Mouse (Mus musculus) right cerebral cortex, postnatal 14 days (tissue): ENCODE measurements around the gene Cuzd1.

Experiments
- DNase-seq: peaks from one replicate; pipeline ENCODE4 v3.0.0; 2022

Cuzd1 gene

DNA sequence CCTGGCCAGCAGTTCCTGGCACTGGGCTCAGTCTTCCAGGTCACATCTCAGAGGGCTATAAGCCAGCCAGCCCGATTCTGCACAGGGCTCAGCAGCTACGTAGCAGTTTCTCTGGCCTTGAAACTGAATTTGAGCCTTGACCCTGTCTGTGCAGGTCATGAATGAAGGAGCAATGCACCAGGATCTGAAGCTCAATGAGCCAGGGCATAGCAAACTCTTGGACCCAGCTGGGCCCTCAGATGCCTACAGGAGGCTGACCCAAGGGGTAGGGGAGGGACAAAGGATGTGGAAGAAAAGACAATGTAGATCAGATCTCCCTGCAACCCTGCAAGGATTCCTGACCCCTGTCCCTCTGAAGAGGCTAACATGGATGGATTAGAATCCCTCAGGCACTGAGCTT, at the start of gene Cuzd1:
TSS of gene Cuzd1 (minus strand) at position 101 of the 400 bp plus-strand sequence.
- DNase-seq, result no peak

DNA sequence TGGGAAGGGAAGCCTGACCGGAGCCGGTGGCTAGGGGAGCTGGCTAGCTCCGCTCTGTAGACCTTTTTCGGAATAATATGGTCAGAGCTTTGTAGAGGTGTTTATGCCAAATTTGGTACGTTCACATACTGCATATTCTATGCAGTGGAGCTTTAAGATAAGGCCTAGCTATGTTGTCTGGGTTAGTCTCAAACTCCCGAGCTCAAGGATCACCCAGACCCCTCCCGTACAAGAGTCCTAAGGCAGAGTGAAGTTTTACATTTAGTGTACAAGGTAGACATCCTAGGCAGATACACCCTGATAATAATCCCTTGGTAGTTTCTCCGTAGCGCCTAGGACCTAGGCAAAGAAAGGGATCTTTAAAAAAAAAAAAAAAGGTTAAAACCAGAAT, 49.4 kb upstream of the Cuzd1 start:
- DNase-seq, result no peak

DNA sequence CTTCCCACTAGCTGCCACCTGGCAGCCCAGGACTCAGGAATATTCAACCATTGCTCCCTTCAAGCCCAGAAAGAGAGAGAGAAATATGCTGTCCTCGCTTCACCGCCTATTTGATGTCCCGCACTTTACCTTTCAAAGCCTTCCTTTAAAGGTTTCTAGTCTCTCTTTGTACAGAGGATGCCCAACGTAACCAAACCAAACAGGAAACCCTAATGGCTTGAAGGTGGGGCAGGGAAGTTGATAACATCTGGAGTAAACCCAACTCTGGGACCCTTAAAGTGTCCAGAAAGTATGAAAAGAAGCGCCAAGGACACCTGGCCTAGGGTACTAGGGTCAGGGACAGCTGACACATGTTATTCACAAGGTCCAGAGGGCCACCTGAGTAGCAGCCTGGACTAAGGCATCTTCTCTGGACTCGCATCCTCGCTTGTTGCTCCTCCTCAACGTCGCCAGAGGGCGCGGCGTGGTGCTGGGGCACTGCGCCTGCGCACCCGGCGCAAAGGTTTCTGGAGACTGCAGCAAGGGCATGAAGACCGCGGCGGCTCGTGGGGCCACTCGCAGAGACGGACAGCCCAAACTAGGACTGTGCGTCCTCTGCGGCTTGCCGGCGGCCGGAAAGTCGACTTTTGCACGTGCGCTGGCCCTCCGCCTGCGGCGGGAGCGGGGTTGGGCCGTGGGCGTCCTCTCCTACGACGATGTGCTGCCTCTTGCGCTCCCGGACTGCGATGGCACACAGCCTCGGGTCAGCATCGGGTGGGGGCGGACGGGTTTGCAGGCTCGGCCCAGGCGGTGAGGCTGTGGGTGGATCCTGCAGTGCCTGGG, 48.8 kb upstream of the Cuzd1 start, which contains the start of gene Pstk:
TSS of gene Pstk (plus strand) at position 494 of the 822 bp plus-strand sequence.
- peak; percentile 86 for DNase-seq

DNA sequence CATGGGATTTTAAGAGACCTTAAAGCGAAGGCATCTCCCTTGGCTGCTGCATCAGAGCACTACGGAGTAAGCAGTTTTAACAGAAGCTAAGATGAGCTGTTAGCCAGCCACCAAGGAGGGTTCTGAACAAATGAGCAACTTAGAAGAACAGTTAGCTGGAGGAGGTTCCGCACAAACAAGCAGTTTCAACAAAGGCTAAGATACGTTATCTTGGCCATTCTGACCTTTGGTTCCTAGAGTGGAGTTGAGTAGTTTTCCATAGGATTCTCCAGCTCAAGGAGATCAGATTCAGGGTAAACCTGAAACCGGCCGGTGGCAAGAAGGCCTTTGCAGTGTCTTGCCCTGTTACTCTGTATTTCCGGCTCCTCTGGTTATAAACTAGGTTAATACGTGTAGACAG, 42.0 kb upstream of the Cuzd1 start:
- no peak for DNase-seq

DNA sequence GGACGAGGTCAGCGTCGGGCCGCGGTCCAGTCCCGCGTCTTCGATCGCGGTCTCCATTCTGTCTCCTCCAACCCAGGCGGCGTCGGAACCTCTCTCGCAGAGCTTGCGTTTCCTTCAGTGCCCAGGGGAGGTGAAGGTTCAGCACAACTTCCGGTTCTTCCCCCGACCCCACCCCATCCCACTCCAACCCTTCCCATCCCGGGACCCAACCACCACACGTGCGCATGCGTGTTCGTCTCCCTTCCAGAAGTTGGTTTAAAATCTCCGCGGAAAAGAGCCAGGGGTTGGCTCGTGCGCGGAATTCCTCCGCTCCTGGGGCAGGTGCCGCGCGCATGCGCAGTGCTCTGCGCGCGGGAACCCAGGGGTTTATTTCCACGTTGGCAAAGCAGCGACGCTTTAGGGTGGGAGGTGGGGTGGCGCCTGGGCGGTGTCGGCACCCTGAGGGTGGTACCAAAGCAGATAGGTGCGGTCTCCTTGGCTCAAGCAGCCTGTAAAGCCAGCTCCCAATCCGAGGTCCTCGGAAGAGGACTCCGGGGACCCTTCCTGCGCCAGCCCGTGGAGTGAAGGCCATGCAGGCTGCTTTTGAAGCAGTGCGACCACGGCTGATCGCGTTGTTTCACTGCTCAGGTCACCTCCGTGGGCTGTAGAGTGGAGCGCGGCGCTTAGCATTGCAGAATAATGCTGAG, 40.7 kb upstream of the Cuzd1 start, which contains the start of gene 2310057M21Rik:
TSS of gene 2310057M21Rik (minus strand) at position 145 of the 686 bp plus-strand sequence.
- peak; percentile 94 for DNase-seq

DNA sequence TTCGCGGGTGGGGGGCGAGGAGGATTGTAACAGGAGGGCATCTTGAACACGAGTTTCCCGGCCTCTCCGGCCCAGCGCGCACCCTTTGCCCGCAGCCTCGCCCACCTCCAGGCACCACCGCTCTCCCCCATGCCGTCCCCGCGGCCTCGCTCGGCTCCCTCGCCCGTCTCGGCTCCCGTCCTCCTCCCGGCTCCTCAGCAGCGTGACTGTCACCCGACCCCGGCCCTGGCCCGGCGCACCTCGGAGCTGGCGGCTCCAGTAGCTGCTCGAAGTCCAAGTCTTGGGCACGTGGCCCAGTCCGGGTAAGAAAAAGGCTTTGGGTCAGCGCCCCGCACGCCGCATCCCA, 40.1 kb upstream of the Cuzd1 start:
- DNase-seq, result no peak

DNA sequence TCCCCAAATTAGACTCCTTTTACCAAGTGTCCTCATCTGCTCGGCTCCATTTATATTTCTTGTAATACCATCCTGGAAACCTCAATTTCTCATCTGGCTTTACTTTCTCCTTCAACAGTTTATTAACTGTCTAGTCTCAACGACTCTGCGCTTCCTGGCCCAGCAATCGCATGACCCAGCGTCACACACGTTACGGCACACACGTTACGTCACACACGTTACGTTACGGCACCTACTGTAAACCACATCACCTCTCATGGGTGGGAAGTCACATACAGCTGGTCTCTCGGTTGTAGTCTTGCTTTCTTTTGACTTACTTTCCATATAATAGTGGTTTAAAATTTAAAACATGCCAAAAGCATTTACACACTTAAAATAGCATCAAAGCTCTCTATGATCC, 34.0 kb upstream of the Cuzd1 start:
- DNase-seq, result no peak

DNA sequence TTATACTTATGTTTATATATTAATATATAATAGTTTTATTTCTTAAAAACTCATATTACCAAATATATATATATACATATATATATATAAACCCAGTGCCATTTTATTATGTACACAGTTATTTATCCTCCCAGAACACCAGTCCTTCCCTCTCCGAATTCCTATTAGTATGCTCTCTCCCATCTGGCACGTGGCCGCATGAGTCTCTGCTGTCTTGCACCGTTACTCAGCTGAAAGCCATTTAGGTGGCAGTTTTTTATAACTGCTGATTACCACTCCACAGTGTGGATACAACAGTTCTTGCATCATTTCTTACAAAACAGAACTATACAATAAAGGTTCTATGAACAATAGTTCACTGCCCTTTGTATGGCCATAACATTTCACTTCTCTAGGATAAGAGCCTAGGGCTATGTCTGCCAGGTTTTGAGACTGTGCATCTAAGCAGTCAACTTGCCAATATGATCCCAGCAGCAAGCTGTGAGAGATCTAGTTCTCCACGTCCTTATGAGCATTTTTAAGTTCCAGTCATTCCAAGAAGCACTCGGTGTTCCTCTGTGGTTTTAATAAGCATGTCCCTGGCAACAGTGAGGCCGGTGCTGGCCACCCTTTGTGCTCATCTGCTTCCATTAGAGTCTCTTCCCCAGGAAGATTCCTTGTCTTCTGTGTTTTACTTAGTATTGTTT, 23.9 kb upstream of the Cuzd1 start:
- DNase-seq, result no peak

DNA sequence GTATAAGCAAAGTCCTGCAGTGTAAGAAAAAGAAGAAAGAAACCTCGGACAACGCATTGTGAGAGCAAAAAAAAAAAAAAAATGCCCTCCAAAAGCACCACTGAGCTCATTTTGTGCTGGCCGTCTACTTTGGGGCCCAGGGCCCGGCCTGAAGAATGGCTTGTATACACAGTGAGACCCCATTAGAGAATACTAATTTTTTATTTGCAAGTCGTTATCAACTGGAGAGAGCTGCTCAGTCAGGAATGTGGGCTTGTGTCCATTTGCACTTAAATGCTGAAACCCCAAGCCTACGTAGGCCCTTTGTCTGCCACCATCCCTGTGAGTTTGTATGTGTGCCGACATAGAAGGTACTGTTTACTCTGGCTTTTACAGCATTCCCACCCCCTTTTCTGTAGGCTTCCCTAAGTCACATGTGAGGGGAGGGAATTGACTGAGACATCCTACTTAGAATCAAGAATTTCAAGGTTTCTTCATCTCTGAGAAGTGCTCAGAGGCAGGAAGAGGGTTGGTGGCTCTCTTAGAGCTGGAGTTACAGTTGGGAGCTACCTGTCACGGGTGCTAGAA, 15.5 kb upstream of the Cuzd1 start:
- DNase-seq, result no peak

DNA sequence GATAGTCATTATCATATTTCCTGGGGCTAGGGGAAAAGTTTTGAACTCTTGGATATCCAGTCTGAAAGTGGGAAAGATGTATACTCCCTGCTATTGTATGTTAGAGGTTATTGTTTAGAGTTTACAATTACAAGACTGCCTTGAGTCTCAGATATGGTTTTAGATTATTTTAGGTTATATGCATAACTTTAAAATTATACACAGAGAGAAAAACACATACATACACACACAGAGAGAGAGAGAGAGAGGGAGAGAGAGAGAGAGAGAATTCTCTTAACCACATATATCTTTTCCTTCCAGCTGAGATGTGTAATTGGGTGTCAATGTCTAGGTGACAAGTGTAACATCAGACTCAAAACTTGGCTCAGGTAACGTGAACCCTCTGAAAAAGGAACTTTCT, 11.5 kb upstream of the Cuzd1 start, which contains the start of gene Fam24a:
TSS of gene Fam24a (plus strand) at position 301 of the 400 bp plus-strand sequence.
- DNase-seq, result no peak

DNA sequence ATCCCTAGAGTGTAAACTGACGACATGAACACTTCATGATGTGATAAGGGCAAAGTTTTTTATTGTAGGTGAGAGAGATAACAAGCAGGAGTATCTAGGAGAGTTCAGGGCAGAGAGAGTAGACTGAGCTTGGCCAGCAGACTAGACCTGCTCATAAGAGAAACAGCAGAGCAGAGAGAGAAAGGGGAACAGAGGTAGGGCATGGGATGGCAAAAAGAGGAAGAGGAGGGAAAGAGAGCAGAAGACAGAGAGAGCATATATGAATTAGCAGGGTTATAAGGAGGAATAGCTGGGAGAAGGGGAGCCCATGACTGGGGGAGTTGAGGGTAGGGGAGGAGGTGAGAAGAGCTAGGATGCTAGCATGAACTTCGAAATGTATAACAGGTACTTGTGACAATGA, 9.6 kb upstream of the Cuzd1 start:
- no peak for DNase-seq

DNA sequence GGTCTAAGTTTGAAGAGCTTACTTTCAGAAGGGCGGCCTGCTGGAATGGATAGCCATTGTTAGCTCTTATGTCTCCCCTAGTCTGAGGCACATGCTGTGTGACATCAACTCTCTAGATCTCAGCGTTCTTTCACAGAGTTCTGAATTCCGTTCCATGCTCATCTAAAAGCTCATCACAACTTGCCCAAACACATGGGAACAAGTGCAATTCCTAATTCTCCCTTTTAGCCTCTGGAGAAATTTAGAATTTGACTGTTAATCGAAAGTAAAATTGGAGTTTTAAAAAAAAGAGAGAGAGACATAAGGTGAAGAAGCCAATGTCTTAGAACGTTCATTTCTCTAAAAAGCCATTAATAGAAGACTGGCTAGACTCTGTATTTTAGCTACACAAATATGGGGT, 7.3 kb upstream of the Cuzd1 start, which contains the start of gene Fam24b:
TSS of gene Fam24b (minus strand) at position 101 of the 400 bp plus-strand sequence.
- no peak for DNase-seq

DNA sequence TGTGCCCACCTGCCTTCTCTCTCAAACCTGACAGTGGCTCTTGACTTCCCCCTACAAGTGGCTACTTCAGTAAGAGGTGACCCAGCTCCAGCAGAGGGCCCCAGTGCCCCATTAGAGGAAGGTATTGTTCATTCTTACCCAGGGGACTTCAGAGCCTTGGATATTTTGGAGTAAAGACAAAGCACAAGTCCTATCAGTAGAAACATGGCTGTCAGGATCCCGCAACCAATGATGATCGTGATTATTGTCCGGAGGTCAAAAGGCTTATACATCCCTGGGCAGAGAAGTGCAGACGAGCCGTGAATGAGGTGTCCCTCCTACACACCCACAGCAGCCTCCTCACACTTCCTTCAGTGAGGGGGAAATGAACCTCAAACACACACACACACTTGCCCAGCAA, 5.0 kb upstream of the Cuzd1 start:
- no peak for DNase-seq

DNA sequence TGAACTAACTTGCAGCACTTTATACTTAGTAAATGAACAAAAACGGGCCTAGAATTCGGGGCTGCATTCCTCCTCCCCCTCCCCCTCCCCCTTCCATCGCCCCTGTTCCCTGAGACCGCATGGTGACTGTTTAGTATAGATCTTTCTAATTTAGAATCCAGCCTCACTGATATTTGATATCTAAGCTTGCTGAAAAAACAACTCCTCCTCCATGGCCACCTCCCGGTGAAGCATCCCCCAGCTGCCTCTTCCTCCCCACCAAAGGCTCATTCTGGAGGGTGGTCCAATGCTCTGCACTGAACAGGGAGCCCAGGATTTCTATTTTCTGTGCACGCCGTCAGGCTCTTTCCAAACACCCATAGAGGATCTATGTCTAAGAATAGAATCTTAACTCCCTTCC, 3.8 kb downstream of the Cuzd1 start:
- no peak for DNase-seq

DNA sequence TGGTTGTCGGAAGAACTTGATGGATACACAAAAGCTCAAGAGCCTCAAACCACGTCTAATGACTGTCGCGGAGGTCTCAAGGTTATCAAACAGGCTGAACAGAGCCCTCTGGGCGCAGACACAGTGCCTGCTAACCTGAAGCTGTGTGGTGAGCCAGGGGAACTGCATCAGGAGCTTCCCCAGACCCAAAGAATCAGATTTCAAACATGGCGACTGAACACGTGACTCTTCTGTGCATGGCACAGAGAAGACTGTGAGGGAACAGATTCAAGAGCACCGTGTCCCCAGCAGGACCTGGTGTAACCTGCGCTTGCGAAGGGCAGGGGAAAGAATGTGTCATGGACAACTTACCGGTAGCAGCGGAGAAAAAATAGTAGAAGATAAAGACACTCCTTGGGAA, 4.5 kb downstream of the Cuzd1 start:
- DNase-seq, result no peak

DNA sequence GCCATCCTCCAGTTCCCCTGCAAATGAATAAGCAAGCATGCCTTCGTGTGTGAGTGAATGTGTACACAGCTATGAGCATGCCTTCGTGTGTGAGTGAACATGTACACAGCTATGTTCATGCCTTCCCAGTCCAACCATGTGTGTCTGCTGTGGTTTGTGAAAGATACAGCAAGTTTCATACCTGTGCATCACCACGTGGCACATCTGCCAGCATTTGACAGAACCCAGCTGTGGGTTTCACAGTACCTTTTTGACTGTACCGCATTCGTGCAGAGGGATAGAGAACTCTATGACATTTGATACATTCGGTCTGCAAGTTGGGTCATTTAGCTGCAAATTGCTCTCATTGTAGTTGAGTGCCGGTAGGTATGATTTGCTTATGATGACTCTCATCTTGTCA, 7.6 kb downstream of the Cuzd1 start:
- DNase-seq, result no peak

DNA sequence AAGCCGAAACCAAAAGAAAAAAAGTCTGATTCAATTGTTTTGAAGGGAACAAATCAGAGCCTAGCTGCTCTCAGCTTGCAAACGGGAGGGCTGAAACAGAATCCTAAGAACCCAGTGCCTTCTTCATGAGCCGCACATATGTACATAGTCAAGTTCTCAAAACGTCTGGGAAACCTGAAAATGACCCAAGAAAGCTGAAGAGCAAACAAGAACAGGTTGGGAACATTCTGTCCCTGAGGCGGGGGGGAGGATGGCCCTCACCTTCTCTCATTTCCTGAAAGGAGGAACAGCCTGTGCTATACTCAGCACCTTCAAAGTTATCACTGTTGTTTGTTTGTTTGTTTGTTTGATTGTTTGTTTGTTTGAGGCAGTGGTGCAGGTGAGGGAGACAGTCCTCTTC, 15.4 kb downstream of the Cuzd1 start:
- DNase-seq, result no peak

DNA sequence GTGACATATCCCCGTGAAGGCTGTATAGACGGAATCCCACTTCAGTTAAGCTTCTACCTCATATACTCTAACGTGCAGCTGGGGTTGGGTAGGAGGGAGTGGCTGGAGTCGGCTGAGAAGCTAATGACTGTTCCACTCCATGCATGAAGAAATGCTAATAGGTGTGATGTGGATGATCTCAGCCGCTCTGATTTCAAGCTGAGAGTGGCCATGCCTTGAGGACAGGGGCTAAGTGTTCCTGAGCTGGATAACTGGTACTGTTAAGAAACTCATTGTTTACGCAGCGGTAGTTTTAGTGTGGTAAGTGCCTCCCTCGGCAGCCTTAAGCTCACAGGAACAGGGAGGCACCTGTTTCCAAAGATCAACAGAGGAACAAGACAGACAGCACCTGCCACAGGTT, 18.8 kb downstream of the Cuzd1 start:
- DNase-seq, result no peak

DNA sequence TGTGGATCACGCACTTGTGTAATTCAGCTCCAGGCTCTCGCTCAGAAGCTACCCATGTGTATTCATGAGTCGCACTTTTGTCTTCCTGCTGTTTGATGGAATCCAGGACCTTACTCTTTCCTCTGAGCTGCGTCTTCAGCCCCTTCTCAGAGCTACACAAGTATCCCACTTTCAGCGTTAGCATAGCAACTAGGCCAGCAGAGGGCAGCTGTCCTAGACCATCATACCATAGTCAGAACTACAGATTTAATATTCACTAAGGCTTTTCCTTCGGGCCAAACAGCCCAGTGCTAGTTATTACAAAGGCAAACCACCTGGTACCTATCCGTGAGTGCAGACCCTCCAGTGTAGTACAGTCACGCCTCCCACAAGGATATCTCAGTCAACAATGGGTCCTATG, 24.9 kb downstream of the Cuzd1 start:
- DNase-seq, result no peak

DNA sequence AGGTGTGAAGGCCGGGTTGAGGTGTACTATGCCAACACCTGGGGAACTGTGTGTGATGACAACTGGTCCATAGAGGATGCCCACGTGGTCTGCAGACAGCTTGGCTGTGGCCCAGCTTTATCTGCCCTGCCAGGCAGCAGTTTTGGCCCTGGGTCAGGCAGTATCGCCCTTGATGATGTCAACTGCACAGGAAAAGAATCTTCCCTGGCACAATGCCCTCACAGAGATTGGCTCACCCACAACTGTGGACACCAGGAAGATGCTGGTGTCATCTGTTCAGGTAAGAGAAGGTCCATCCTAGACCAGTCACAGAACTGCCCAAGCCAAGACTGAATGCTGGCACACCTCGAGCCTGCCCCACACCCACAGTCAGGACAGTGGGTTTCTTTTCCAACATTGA, 56.2 kb downstream of the Cuzd1 start:
- no peak for DNase-seq

DNA sequence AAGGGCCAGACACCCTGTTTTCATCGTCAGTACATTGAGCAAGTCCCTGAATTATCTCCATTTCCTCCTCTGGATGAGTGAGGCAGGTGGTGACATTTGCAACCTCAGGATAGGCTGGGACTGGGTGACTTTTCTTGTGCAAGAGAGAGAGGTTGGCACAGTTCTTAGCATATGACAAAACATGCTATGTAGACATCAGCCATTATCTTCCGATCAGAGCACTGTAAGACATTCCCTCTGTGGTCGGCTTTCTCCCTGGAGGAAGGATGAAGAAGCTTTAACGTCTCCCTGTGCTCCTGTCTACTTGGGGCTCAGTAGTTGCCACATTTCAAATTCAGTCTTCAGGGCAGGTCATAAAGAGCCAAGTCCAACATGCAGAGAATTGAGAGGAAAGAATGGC, 57.8 kb downstream of the Cuzd1 start:
- DNase-seq, result no peak

DNA sequence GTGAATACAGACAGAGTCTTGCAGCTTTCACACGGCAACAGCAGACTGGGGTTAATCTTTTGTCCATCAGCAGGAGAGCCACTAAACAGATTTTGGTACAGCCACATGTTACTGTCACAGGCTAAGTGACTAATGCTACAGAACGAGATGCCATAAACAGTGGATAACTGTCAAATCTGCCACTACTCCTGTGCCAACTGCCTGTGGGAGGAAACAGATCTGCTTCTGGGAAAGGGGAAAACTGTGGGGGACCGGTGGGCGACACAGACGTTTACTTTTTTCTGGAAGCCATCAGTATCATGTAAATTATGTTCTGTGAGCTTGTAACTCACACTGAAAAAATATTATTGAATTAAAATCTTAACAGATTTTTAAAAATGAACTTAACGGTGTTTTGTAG, 61.1 kb downstream of the Cuzd1 start:
- no peak for DNase-seq
